Mouse (Mus musculus) bone marrow macrophage, adult 2 months (primary cell): ENCODE measurements at regions not wholly inside any gene's neighbourhood (a gene's known extent, or its start where the extent isn't known, plus 50 kb on each side); places are given as distances from the start of the nearest gene placed in this dataset.

ENCODE experiments used
- CTCF ChIP-seq: IDR thresholded peaks from 2 replicates; pipeline ENCODE4 v1.5.1; 2012; ENCODE audit warnings: low read depth, mild to moderate bottlenecking, low read length, moderate library complexity
- POLR2A ChIP-seq: IDR thresholded peaks from 2 replicates; pipeline ENCODE4 v1.6.1; 2012; ENCODE audit warnings: mild to moderate bottlenecking, low read depth, low read length, borderline replicate concordance

DNA sequence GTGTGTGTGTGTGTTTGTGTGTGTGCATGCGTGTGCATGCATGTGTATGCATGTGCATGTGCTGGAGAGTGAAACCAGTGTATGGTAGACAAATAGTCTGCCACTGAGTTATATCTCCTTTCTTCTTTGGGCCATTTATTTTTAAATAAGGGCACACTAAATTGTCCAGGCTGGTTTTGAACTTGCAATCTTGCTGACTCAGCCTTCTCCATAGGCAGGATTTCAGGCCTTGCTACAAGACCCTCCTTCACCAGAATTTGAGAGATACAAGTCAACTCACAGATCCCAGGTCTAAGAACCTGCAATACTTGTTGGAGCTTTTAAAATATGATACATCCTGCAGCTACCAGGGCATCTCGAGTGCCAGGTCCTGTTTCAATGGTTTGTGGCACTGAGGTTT lies 145.9 kb upstream of the Cpeb2 start:
- TF ChIP-seq CTCF (no peak), POLR2A (no peak)
